ENCODE assay signal across 8 mouse cellular contexts in the genomic region with DNA sequence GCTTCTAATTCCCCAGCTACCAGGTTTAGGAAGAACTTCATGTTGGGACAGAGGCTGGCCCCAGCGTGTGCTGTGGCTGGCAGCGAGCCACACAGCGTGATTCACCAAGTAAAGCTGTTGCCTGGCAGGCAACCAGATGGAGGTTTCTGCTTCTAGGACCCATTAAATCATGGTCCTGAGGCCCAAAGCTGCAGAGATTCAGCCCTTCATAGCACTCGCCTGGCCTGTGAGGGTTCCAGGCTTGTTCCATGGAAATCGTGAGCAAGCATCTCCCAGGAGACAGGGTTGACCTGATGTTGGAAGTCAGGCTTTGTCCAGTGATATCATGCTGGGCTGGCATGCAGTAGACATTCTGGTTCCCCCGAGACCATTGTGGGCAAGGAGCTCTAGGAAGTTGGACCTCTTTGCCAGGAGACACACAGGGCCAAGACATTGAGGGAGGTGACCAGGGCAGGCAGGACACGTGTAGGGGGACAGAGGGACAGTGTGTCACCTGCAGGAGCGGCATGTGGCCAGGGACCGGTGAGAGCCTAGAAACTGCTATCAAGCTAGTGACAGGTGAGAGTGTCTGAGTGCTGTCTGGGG. TPM values are rescaled to one million over a fixed set of nuclear protein-coding genes. Genes with fewer than 3 reads are reported as not detected.
DNase-seq lines count a peak whose midpoint lies in the region; ATAC-seq lines count a peak whose summit lies in the region.

No protein-coding gene starts in this region.

- DNase-seq in heart, adult 11 months: peak; percentile 99
- peak; percentile 89 to 90 for DNase-seq in adrenal gland, postnatal 36 days
- DNase-seq in gastrocnemius, postnatal 10 days: peak; percentile 77
- peak; percentile 84 for DNase-seq in lung, postnatal 10 days
- DNase-seq in urinary bladder, adult 2 months (ENCODE audit: low spot score): peak; percentile 64
- DNase-seq in embryo, embryonic 10 days (ENCODE audit: low spot score): no peak

- H3K36me3 ChIP-seq in heart, embryonic 11.5 days (ENCODE audit: control insufficient read depth, insufficient read depth, low read length): no peaks in the 10 kb centered on the region
- peaks cover 3% of the 10 kb centered on the region; the same call in 1 of the 2 replicates for H3K36me3 ChIP-seq in intestine, embryonic 15.5 days

- no peak for ATAC-seq in heart, embryonic 11.5 days (replicated peaks; ENCODE audit: insufficient number of reproducible peaks, low FRiP score, low TSS enrichment)
- ATAC-seq in intestine, embryonic 15.5 days: no peak

- WGBS in heart, embryonic 11.5 days (ENCODE audit: insufficient replicate concordance): 67% methylated on average over 9 of the region's 9 CpGs
- WGBS in intestine, embryonic 15.5 days: 60% methylated on average over 9 of the region's 9 CpGs

- no peak overlapping the region for H3K4me2 ChIP-seq in heart, embryonic 11.5 days
- H3K4me2 ChIP-seq in intestine, embryonic 15.5 days (replicated peaks): no peak overlapping the region

- no peaks in the 10 kb centered on the region for H3K27me3 ChIP-seq in heart, embryonic 11.5 days (ENCODE audit: control insufficient read depth, insufficient read depth, low read length)
- H3K27me3 ChIP-seq in intestine, embryonic 15.5 days (replicated peaks): no peaks in the 10 kb centered on the region

- H3K9ac ChIP-seq in heart, embryonic 11.5 days (ENCODE audit: low read depth, low read length): no peak overlapping the region
- H3K9ac ChIP-seq in intestine, embryonic 15.5 days: no peak overlapping the region

- H3K4me3 ChIP-seq in heart, embryonic 11.5 days (ENCODE audit: low read depth, low read length): no peak overlapping the region
- no peak overlapping the region for H3K4me3 ChIP-seq in intestine, embryonic 15.5 days (replicated peaks)

- no peaks in the 10 kb centered on the region for H3K9me3 ChIP-seq in heart, embryonic 11.5 days (replicated peaks; ENCODE audit: control insufficient read depth, low read length)
- H3K9me3 ChIP-seq in intestine, embryonic 15.5 days: no peaks in the 10 kb centered on the region

- peaks cover 50% of the 10 kb centered on the region for H3K4me1 ChIP-seq in heart, embryonic 11.5 days (ENCODE audit: control insufficient read depth, insufficient read depth, low read length)
- H3K4me1 ChIP-seq in intestine, embryonic 15.5 days (replicated peaks): peaks cover 52% of the 10 kb centered on the region

- no peak overlapping the region for H3K27ac ChIP-seq in heart, embryonic 11.5 days (ENCODE audit: low read depth, low read length)
- peak overlapping the region; percentile 63 for H3K27ac ChIP-seq in intestine, embryonic 15.5 days

RNA-seq across cellular contexts. Expression of a gene that starts 50.5 kb away (rescaled TPM):
- 38.7 and 38.8 TPM in 2 replicates for polyA plus RNA-seq in heart, embryonic 11.5 days (2014; fragmentation: Nextera tagmentation; extraction: Ambion mirVana)
- 10 to 100 TPM; 51.4 to 64.3 TPM for total RNA-seq in adrenal gland, postnatal 36 days (2021)
- 100 to 1,000 TPM; 204 to 280 TPM for total RNA-seq in gastrocnemius, postnatal 10 days (2021)
- 96.3 and 97.9 TPM in 2 replicates for polyA plus RNA-seq in intestine, embryonic 15.5 days (2015; fragmentation: Nextera tagmentation; extraction: Ambion mirVana)
- 59.2 and 104 TPM in 2 replicates for polyA plus RNA-seq in urinary bladder, adult 2 months (2012; rRNA removed)
